Mouse (Mus musculus) megakaryocyte, embryonic 14.5 days (primary cell): ENCODE results near the gene Gstt1.

Experiments
- FLI1 ChIP-seq: IDR thresholded peaks from 2 replicates; pipeline ENCODE4 v1.6.1; 2012; ENCODE audit warnings: low read length, inconsistent platforms, mixed read lengths
- GATA1 ChIP-seq: IDR thresholded peaks from 3 replicates; pipeline ENCODE4 v1.6.1; 2012; ENCODE audit warnings: mixed read lengths, low read length, inconsistent platforms, borderline replicate concordance

DNA sequence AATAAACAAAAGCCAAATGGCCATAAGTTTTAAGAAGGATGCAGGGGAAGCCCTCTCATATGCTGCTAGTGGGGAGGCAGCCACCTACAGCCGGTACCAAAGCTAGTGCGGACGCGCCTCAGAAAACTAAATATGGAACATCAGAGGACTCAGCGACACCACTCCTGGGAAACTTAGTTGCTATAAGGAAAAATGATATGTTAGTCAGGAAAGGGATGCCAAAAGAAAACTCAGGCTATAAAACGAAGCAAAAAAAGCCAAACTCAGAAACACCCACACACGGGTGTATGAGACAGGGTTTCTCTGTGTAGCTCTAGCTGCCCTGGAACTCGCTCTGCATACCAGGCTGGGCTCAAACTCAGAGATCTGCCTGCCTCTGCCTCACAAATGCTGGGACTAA, 10.1 kb downstream of the Gstt1 start:
- no peak for TF ChIP-seq FLI1
- no peak for TF ChIP-seq GATA1
